Mouse (Mus musculus) adrenal gland, postnatal 14 days (tissue): ENCODE measurements around the gene Sema4d. TPM values are rescaled to one million over a fixed set of nuclear protein-coding genes. Genes with fewer than 3 reads are reported as not detected.

Source experiments
- DNase-seq: peaks from one replicate; pipeline ENCODE4 v3.0.0; 2021; ENCODE audit warnings: mixed read lengths
- total RNA-seq: library from RNA; stranded (reverse); gene quantifications from 2 replicates; pipeline ENCODE4 v1.2.3, GENCODE M21; 2021

Sema4d gene
- total RNA-seq, 1 experiment from 2014 or later, result 9.5 TPM

DNA sequence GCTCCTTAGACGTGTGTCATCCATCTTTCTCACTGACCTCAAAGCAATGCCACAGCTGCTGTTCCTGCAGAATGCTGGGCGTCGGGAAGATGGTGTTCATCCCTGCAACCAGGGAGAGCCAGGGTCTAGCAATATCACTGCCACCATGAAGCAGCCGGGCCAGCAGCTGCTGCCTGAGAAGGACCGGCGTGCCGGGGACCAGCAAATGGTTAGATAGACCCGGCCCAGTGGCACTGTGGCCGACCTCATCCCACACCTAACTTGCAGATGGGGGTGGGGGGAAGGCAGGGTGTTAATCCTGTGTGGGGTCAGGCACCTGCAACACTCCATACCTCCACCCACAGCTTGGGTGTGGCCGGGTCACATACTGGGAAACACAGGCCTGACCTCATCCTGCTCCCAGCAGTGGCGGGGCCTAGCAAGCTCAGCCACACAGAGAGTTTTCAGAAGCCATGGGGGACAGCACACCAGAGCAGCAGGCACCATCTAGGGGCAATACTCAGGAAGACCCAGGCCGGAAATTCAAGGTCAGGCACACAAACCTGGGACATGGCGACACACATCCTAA is 38.9 kb downstream of the Sema4d start:
- DNase-seq, result no peak

DNA sequence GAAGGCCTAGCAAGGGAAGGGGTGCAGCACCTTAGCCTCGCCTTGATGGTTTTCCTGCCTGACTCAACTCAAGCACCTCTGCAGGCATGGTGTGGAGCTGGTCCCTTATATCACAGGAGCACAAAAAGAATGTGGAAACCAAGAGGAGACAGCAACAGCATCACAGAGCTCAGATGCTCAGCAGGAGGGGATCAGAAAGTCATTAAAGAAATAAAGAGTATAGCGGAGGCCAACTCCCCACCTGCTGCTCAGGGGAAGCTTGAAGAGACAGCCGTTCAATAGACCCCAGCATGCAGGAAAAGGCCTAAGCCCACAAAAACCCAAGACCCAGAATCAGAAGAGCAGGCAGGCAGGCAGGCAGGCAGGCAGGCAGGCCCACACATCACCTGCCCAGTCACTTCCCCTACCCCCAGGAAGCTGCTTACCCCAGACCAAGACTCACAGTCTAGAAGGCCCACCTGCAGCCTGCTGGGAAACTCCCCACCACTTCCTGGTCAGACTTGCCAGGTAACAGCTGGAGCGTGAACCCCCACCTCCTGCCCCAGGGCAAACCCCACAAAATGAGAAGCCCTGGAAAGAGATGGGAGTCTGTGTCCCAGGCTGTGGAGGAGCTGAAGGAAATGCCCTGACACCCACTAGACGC is 39.6 kb downstream of the Sema4d start:
- no peak for DNase-seq

DNA sequence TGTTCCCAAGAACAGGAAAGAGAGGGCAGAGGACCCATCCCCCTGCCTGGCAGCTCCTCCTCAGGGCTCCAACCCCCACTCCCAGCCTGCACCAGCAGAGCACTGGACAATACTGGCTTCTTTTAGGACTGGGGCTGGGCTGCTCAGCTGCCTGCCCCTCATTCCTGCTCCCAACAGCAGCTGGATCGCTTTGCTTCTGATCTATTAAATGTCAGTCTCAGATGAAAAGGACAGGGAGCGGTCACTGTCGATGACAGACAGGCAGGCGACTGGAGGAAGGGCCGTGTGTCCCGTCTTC is 40.4 kb downstream of the Sema4d start:
- no peak for DNase-seq

DNA sequence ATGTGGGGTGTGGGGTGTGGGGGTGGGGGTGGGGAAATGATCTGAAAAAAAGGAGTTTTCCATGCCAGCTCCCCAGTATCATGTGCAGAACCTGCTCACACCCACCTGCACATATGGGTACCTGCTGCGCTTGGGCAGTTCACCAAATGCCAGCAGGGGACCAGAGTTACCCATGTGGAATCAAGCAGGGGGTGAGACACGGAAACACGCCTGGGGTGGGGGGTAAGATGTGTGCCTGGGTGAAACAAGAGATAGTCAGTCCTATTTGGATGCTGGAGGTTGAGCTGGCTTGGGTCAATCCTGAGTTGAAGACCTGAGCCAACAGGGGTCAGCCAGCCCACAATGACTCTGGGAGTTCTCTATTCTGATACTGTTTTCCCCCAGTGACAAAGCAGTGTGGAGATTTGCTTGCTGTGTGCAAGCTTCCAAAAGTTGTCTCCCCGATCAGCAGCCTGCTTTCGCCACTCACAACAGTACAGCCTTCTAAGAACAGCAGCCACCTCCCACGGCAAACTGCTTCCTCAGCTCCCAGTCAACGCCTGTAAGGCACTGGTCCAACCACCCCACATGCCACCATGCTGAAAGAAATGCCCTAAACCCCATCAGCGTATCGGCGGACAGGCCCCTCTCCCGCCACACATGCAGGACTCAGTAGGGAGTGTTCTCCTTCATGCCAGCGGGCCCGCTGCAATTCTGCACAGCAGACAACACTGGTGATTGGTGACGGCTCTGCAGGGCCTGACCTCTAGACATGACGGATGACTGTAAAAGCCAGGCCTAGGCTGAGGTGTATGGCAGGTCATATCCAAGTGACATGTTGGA is 41.0 kb downstream of the Sema4d start:
- no peak for DNase-seq

GRCm38 (mm10) chr13:51749578-51750345 is 43.8 kb downstream of the Sema4d start:
- DNase-seq, result no peak

DNA sequence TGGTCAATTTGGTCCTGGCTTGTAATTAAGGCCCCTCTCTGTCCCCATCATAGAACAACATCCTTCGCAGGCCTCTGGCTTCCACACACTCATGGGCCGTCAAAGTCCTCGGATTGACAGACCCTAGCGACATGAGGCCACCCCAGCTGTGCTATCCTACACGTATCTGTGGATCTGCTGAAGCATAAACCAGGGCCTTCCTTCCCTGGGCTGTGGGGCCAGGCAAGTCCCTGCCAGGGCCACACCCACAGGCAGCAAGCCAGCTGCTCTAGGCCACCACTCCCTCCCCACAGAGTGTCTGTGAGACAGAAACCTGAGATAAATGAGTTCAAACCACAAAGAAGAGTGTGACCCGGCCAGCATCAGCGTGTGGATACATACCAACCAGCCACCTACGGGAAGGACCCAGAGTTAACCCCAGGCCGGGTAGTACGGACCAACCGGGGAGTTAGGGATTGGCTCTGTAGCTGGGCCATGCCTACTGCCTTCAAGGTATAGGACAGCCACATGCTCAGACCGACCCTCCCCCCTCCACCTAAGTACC is 45.5 kb downstream of the Sema4d start:
- DNase-seq, result peak; percentile 75

DNA sequence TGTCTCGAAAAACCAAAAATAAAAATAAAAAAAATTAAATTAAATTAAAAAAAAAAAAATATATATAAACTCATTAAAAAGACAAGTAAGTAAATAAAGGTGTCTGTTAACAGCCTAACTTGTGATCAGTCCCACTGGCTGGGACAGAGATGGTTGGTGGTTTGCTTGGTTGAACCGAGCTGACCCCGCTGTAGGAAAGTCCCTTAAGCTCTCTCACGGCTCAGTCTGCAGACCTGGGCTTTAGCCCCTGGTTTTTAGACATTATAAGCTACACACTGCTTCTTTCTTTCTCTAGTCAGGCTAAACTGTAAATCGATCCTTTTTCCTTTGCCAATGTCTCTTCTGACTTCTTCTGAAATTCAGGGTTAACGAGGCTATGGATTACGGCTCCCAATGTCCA is 46.5 kb downstream of the Sema4d start:
- DNase-seq, result no peak

- no peak for DNase-seq
These were observed 47.7 kb downstream of the Sema4d start for GRCm38 (mm10) chr13:51745862-51746261.

DNA sequence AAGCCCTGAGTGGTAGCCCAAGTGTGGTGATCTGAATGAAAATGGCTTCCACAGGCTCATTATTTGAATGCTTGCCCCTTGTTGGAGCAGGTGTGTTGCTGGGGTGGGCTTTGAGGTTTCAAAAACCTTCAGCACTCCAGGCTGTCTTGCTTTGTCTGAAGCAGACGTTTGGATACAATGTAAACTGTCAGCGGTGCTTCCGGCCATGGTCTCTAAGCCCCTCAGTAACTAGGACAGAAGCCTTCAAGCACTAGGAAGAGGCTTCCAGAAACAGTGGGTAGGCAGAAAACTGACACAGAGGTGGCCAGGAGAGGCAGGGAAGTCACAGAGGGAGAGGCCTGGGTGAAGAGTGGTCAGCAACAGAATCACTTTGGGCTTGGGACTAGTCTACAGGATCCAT is 49.7 kb downstream of the Sema4d start:
- DNase-seq, result no peak

DNA sequence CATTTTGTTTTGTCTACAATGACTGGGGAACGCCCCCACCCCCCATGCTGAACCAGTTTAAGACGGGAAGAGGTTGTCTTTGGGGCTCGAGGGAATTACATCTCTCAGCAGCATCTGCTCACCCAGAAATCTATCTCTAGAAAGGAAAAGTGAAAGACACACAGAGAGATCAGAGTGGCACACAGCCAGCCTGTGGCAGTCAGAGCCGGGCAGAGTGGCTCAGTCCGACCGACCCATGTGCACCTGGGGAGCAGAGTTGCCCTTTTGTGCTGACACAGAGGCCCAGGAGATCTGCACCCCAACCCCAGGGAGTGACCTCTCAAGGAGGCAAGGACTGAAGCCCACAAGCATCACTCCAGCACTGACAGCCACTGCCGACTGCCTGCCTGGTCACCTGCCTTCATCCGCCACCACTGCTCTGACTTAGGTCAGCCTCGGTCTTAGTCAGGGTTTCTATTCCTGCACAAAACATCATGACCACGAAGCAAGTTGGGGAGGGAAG is 50.9 kb downstream of the Sema4d start:
- no peak for DNase-seq

GRCm38 (mm10) chr13:51740776-51741175 is 52.8 kb downstream of the Sema4d start:
- no peak for DNase-seq

GRCm38 (mm10) chr13:51739713-51740112 is 53.8 kb downstream of the Sema4d start:
- DNase-seq, result no peak

GRCm38 (mm10) chr13:51738531-51739117 is 54.9 kb downstream of the Sema4d start:
- no peak for DNase-seq

- no peak for DNase-seq
These were observed 55.5 kb downstream of the Sema4d start for GRCm38 (mm10) chr13:51737949-51738513.

DNA sequence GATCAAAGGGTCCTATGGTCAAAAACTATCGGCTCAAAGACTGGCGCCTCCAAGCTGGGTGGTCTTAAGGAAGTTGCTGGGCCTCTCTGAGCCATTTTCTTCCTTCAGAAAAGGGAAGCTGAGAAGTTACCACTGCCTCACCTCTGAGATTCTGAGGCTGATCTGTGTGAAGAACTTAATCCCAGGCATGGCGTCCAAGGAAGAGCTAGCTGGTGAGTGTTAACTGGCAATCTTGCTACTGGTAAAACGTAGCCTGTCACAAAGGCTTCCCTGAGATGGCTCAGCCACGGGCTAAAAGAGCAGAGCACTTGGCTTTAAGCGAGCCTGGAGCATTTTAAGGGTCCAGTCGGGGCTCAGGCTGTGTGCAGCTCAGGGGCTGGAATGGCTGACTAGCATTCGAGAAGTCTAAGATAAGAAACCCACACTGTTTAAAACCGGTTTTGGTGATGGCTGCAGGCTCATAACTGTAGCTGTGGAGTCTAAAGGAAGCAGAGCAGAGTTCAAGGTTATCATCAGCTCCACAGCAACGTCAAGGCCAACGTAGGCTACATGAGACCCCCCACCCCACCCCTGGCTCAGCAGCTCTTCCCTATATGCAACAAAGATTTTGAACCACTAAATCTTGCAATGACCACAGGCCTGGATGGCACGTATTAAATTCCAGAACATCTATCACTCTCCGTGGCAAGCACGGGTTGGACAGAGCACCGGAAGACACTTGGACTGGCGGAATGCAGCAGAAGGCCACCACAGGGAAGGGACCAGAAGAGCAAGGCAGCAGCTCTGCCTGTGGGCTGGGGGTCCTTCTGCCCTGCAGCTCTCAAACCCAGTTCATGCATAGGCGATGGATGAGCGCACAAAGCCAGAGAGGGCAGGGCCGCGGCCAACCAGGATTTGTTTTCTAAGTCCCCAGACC is 56.3 kb downstream of the Sema4d start:
- DNase-seq, result no peak

- DNase-seq, result peak; percentile 63
These were observed 57.3 kb downstream of the Sema4d start for GRCm38 (mm10) chr13:51736007-51736911.

GRCm38 (mm10) chr13:51734556-51734955 is 59.0 kb downstream of the Sema4d start:
- no peak for DNase-seq

- DNase-seq, result no peak
These were observed 61.4 kb downstream of the Sema4d start for GRCm38 (mm10) chr13:51732097-51732664.

DNA sequence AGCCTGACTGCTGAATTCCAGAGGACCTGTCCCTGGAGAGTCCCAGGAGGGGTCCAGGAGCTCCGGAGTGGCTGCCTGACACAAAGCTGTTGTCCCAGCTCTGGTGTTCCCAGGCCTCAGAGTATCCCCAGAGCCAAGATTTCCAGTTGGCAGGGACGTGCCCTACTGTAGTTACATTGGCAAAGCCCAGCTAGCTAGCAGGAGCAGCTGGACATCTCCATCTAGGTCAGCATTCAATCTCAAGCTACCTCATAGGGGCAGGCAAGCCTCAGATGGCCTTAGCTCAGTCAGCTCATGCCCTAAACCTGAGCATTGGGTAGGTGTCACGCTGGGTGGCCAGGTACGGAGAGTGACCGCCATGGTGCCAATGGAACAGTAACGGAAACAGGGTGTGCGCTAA is 62.1 kb downstream of the Sema4d start:
- DNase-seq, result no peak
